Mouse (Mus musculus): ENCODE measurements at regions not wholly inside any gene's neighbourhood (a gene's known extent, or its start where the extent isn't known, plus 50 kb on each side); places are given as distances from the start of the nearest gene placed in this dataset.

- WGBS: 78% methylated on average over 3 of the region's 3 CpGs
- H3K27ac ChIP-seq (replicated peaks): no peak overlapping the region
Observed at GRCm38 (mm10) chr1:61202079-61202478, 224.4 kb downstream of the Icos start.

GRCm38 (mm10) chr1:61203170-61203569 lies 225.4 kb downstream of the Icos start:
- Histone ChIP-seq H3K36me3 (no peaks in the 10 kb centered on the region), H3K4me1 (peaks cover 14% of the 10 kb centered on the region), H3K4me3 (0 out of 2 replicates have a peak overlapping the region, but pooled peaks have one; percentile 20), H3K27ac (replicated peaks) (peak overlapping the region; percentile 42; the same call in 1 of the 2 replicates), H3K27me3 (ENCODE audit: low read depth, poor library complexity, severe bottlenecking) (no peaks in the 10 kb centered on the region), H3K9me3 (replicated peaks) (no peaks in the 10 kb centered on the region)
- DNase-seq (ENCODE audit: low spot score): peak; percentile 40
- WGBS: 30% methylated on average over 15 of the region's 15 CpGs

More at GRCm38 (mm10) chr1:61202079-61202478, 224.4 kb downstream of the Icos start:
- no peaks in the 10 kb centered on the region for H3K36me3 ChIP-seq
- H3K9me3 ChIP-seq (replicated peaks): no peaks in the 10 kb centered on the region
- no peak overlapping the region for H3K4me3 ChIP-seq
- H3K4me1 ChIP-seq: peaks cover 14% of the 10 kb centered on the region
- no peak for DNase-seq (ENCODE audit: low spot score)
- H3K27me3 ChIP-seq (ENCODE audit: low read depth, poor library complexity, severe bottlenecking): no peaks in the 10 kb centered on the region

GRCm38 (mm10) chr1:61203612-61204011 lies 225.9 kb downstream of the Icos start:
- no peaks in the 10 kb centered on the region for H3K36me3 ChIP-seq
- H3K4me1 ChIP-seq: peaks cover 14% of the 10 kb centered on the region
- H3K27ac ChIP-seq (replicated peaks): peak overlapping the region; percentile 42; the same call in 1 of the 2 replicates
- H3K9me3 ChIP-seq (replicated peaks): no peaks in the 10 kb centered on the region
- DNase-seq (ENCODE audit: low spot score): peak; percentile 14
- H3K27me3 ChIP-seq (ENCODE audit: low read depth, poor library complexity, severe bottlenecking): no peaks in the 10 kb centered on the region
- 18% methylated on average over 6 of the region's 6 CpGs for WGBS
- 0 out of 2 replicates have a peak overlapping the region, but pooled peaks have one; percentile 20 for H3K4me3 ChIP-seq

- Histone ChIP-seq H3K27me3 (ENCODE audit: low read depth, poor library complexity, severe bottlenecking) (no peaks in the 10 kb centered on the region), H3K27ac (replicated peaks) (no peak overlapping the region), H3K4me3 (no peak overlapping the region), H3K36me3 (no peaks in the 10 kb centered on the region), H3K4me1 (peaks cover 14% of the 10 kb centered on the region), H3K9me3 (replicated peaks) (no peaks in the 10 kb centered on the region)
- WGBS: 81% methylated on average over 5 of the region's 5 CpGs
- no peak for DNase-seq (ENCODE audit: low spot score)
Observed at GRCm38 (mm10) chr1:61205137-61205536, 227.4 kb downstream of the Icos start.

GRCm38 (mm10) chr1:61206861-61207380 lies 229.2 kb downstream of the Icos start:
- Histone ChIP-seq H3K27me3 (ENCODE audit: low read depth, poor library complexity, severe bottlenecking) (no peaks in the 10 kb centered on the region), H3K36me3 (no peaks in the 10 kb centered on the region), H3K9me3 (replicated peaks) (no peaks in the 10 kb centered on the region), H3K4me1 (peaks cover 14% of the 10 kb centered on the region), H3K27ac (replicated peaks) (no peak overlapping the region), H3K4me3 (no peak overlapping the region)
- no peak for DNase-seq (ENCODE audit: low spot score)
- 92% methylated on average over 6 of the region's 6 CpGs for WGBS

GRCm38 (mm10) chr1:61208386-61208785 lies 230.7 kb downstream of the Icos start:
- DNase-seq (ENCODE audit: low spot score): no peak
- no peak overlapping the region for H3K27ac ChIP-seq (replicated peaks)
- H3K4me3 ChIP-seq: no peak overlapping the region
- 85% methylated on average over 1 of the region's 1 CpGs for WGBS
- H3K36me3 ChIP-seq: no peaks in the 10 kb centered on the region
- H3K9me3 ChIP-seq (replicated peaks): no peaks in the 10 kb centered on the region
- H3K4me1 ChIP-seq: peaks cover 9% of the 10 kb centered on the region
- H3K27me3 ChIP-seq (ENCODE audit: low read depth, poor library complexity, severe bottlenecking): no peaks in the 10 kb centered on the region

GRCm38 (mm10) chr1:61221131-61221530 lies 243.4 kb downstream of the Icos start:
- Histone ChIP-seq H3K27me3 (ENCODE audit: low read depth, poor library complexity, severe bottlenecking) (no peaks in the 10 kb centered on the region), H3K27ac (replicated peaks) (no peak overlapping the region), H3K36me3 (no peaks in the 10 kb centered on the region), H3K9me3 (replicated peaks) (no peaks in the 10 kb centered on the region), H3K4me1 (no peaks in the 10 kb centered on the region), H3K4me3 (no peak overlapping the region)
- DNase-seq (ENCODE audit: low spot score): no peak
- WGBS: 68% methylated on average over 1 of the region's 1 CpGs

GRCm38 (mm10) chr1:61228942-61229341 lies 251.2 kb downstream of the Icos start:
- Histone ChIP-seq H3K4me3 (no peak overlapping the region), H3K4me1 (peaks cover 5% of the 10 kb centered on the region), H3K27me3 (ENCODE audit: low read depth, poor library complexity, severe bottlenecking) (peaks cover 6% of the 10 kb centered on the region; the same call in 1 of the 2 replicates), H3K36me3 (no peaks in the 10 kb centered on the region), H3K27ac (replicated peaks) (no peak overlapping the region), H3K9me3 (replicated peaks) (no peaks in the 10 kb centered on the region)
- WGBS: 74% methylated on average over 4 of the region's 4 CpGs
- DNase-seq (ENCODE audit: low spot score): no peak

- H3K4me3 ChIP-seq: no peak overlapping the region
- H3K9me3 ChIP-seq (replicated peaks): no peaks in the 10 kb centered on the region
- H3K36me3 ChIP-seq: no peaks in the 10 kb centered on the region
- WGBS: 74% methylated on average over 1 of the region's 1 CpGs
- peaks cover 15% of the 10 kb centered on the region for H3K4me1 ChIP-seq
- no peak overlapping the region for H3K27ac ChIP-seq (replicated peaks)
- DNase-seq (ENCODE audit: low spot score): no peak
- peaks cover 6% of the 10 kb centered on the region; the same call in 1 of the 2 replicates for H3K27me3 ChIP-seq (ENCODE audit: low read depth, poor library complexity, severe bottlenecking)
Observed at GRCm38 (mm10) chr1:61233001-61233400, 255.3 kb downstream of the Icos start.

- Histone ChIP-seq H3K27me3 (ENCODE audit: low read depth, poor library complexity, severe bottlenecking) (peaks cover 6% of the 10 kb centered on the region; the same call in 1 of the 2 replicates), H3K27ac (replicated peaks) (no peak overlapping the region), H3K4me1 (peaks cover 15% of the 10 kb centered on the region), H3K36me3 (no peaks in the 10 kb centered on the region), H3K4me3 (0 out of 2 replicates have a peak overlapping the region, but pooled peaks have one; percentile 9), H3K9me3 (replicated peaks) (no peaks in the 10 kb centered on the region)
- peak; percentile 35 for DNase-seq (ENCODE audit: low spot score)
- 34% methylated on average over 10 of the region's 10 CpGs for WGBS
Observed at GRCm38 (mm10) chr1:61233476-61234297, 256.0 kb downstream of the Icos start.

GRCm38 (mm10) chr1:61234298-61234682 lies 256.6 kb downstream of the Icos start:
- Histone ChIP-seq H3K27ac (replicated peaks) (no peak overlapping the region), H3K36me3 (no peaks in the 10 kb centered on the region), H3K9me3 (replicated peaks) (no peaks in the 10 kb centered on the region), H3K4me1 (peaks cover 15% of the 10 kb centered on the region), H3K4me3 (no peak overlapping the region), H3K27me3 (ENCODE audit: low read depth, poor library complexity, severe bottlenecking) (peaks cover 6% of the 10 kb centered on the region; the same call in 1 of the 2 replicates)
- 9% methylated on average over 1 of the region's 1 CpGs for WGBS
- DNase-seq (ENCODE audit: low spot score): peak; percentile 13

- H3K27me3 ChIP-seq (ENCODE audit: low read depth, poor library complexity, severe bottlenecking): peaks cover 6% of the 10 kb centered on the region; the same call in 1 of the 2 replicates
- WGBS: 87% methylated on average over 2 of the region's 2 CpGs
- H3K4me3 ChIP-seq: no peak overlapping the region
- no peak for DNase-seq (ENCODE audit: low spot score)
- H3K36me3 ChIP-seq: no peaks in the 10 kb centered on the region
- H3K27ac ChIP-seq (replicated peaks): no peak overlapping the region
- H3K4me1 ChIP-seq: peaks cover 15% of the 10 kb centered on the region
- no peaks in the 10 kb centered on the region for H3K9me3 ChIP-seq (replicated peaks)
Observed at GRCm38 (mm10) chr1:61236511-61236910, 258.8 kb downstream of the Icos start.

- DNase-seq (ENCODE audit: low spot score): no peak
- Histone ChIP-seq H3K4me3 (no peak overlapping the region), H3K27ac (replicated peaks) (no peak overlapping the region), H3K4me1 (peaks cover 13% of the 10 kb centered on the region), H3K9me3 (replicated peaks) (no peaks in the 10 kb centered on the region), H3K36me3 (no peaks in the 10 kb centered on the region), H3K27me3 (ENCODE audit: low read depth, poor library complexity, severe bottlenecking) (no peaks in the 10 kb centered on the region)
- WGBS: 86% methylated on average over 3 of the region's 3 CpGs
Observed at GRCm38 (mm10) chr1:61238668-61239067, 260.9 kb downstream of the Icos start.
